Mouse (Mus musculus) forebrain, embryonic 10.5 days (tissue): ENCODE measurements at regions not wholly inside any gene's neighbourhood (a gene's known extent, or its start where the extent isn't known, plus 50 kb on each side); places are given as distances from the start of the nearest gene placed in this dataset.
A peak's percentile ranks its signal among the peaks of the same experiment; 100 is the strongest.

ENCODE experiments used
- DNase-seq: peaks from one replicate; pipeline ENCODE4 v3.0.0-alpha.2; 2017; ENCODE audit warnings: low spot score; ENCODE audit errors: extremely low spot score
- H3K27ac ChIP-seq: fragments of 300-500 bp; sonication (generic); 2 replicates; pipeline ENCODE4 v1.5.1; 2016; ENCODE audit warnings: mild to moderate bottlenecking
- H3K27me3 ChIP-seq: fragments of 300-500 bp; sonication (generic); 2 replicates; pipeline ENCODE4 v1.6.1; 2016; ENCODE audit warnings: mild to moderate bottlenecking; ENCODE audit not compliant: poor library complexity, severe bottlenecking
- H3K36me3 ChIP-seq: fragments of 300-500 bp; sonication (generic); replicated peaks from 2 replicates; pipeline ENCODE4 v1.6.1; 2016; ENCODE audit warnings: mild to moderate bottlenecking, moderate library complexity
- H3K4me1 ChIP-seq: fragments of 300-500 bp; sonication (generic); 2 replicates; pipeline ENCODE4 v1.6.1; 2016
- H3K4me3 ChIP-seq: fragments of 300-500 bp; sonication (generic); 2 replicates; pipeline ENCODE4 v1.5.1; 2016; ENCODE audit warnings: mild to moderate bottlenecking, moderate library complexity
- H3K9me3 ChIP-seq: fragments of 300-500 bp; sonication (generic); 2 replicates; pipeline ENCODE4 v1.6.1; 2016; ENCODE audit warnings: mild to moderate bottlenecking, moderate library complexity
- WGBS: fragments of 180-500 bp; shearing (Covaris S2); methylation state at CpG from one replicate; pipeline ENCODE4 v1.1.7; 2016; 5-methylcytosine and 5-hydroxymethylcytosine counted together

- Histone ChIP-seq H3K4me1 (peaks cover 26% of the 10 kb centered on the region), H3K36me3 (no peaks in the 10 kb centered on the region), H3K27ac (0 out of 2 replicates have a peak overlapping the region, but pooled peaks have one; percentile 25), H3K4me3 (no peak overlapping the region), H3K27me3 (no peaks in the 10 kb centered on the region), H3K9me3 (no peaks in the 10 kb centered on the region)
- WGBS, result 34% methylated on average over 5 of the region's 5 CpGs
- peak; percentile 24 for DNase-seq
Observed at GRCm38 (mm10) chr13:84023637-84024036, 198.5 kb upstream of the Tmem161b start.

- 96% methylated on average over 2 of the region's 2 CpGs for WGBS
- H3K4me1 ChIP-seq, result peaks cover 26% of the 10 kb centered on the region
- no peaks in the 10 kb centered on the region for H3K9me3 ChIP-seq
- no peak overlapping the region for H3K27ac ChIP-seq
- DNase-seq, result no peak
- H3K27me3 ChIP-seq, result no peaks in the 10 kb centered on the region
- H3K4me3 ChIP-seq, result no peak overlapping the region
- H3K36me3 ChIP-seq, result no peaks in the 10 kb centered on the region
Observed at GRCm38 (mm10) chr13:84025348-84025747, 196.7 kb upstream of the Tmem161b start.

GRCm38 (mm10) chr13:84047736-84048135, 174.4 kb upstream of the Tmem161b start:
- H3K27me3 ChIP-seq, result no peaks in the 10 kb centered on the region
- WGBS, result 92% methylated on average over 6 of the region's 6 CpGs
- no peak overlapping the region for H3K4me3 ChIP-seq
- H3K9me3 ChIP-seq, result no peaks in the 10 kb centered on the region
- H3K4me1 ChIP-seq, result no peaks in the 10 kb centered on the region
- no peak overlapping the region for H3K27ac ChIP-seq
- no peaks in the 10 kb centered on the region for H3K36me3 ChIP-seq
- DNase-seq, result no peak

- no peaks in the 10 kb centered on the region for H3K9me3 ChIP-seq
- H3K27me3 ChIP-seq, result no peaks in the 10 kb centered on the region
- WGBS, result 78% methylated on average over 1 of the region's 1 CpGs
- no peak overlapping the region for H3K4me3 ChIP-seq
- no peaks in the 10 kb centered on the region for H3K36me3 ChIP-seq
- 0 out of 2 replicates have a peak overlapping the region, but pooled peaks have one; percentile 30 for H3K27ac ChIP-seq
- no peak for DNase-seq
- H3K4me1 ChIP-seq, result peaks cover 23% of the 10 kb centered on the region
Observed at GRCm38 (mm10) chr13:84052221-84052620, 169.9 kb upstream of the Tmem161b start.

- Histone ChIP-seq H3K27ac (peak overlapping the region; percentile 82), H3K27me3 (no peaks in the 10 kb centered on the region), H3K9me3 (no peaks in the 10 kb centered on the region), H3K36me3 (no peaks in the 10 kb centered on the region), H3K4me3 (no peak overlapping the region), H3K4me1 (peaks cover 50% of the 10 kb centered on the region)
- 64% methylated on average over 7 of the region's 7 CpGs for WGBS
- DNase-seq, result no peak
Observed at GRCm38 (mm10) chr13:84054956-84055355, 167.1 kb upstream of the Tmem161b start.

GRCm38 (mm10) chr13:84055576-84055975, 166.5 kb upstream of the Tmem161b start:
- Histone ChIP-seq H3K27ac (peak overlapping the region; percentile 82), H3K27me3 (no peaks in the 10 kb centered on the region), H3K36me3 (no peaks in the 10 kb centered on the region), H3K4me1 (peaks cover 56% of the 10 kb centered on the region), H3K4me3 (no peak overlapping the region), H3K9me3 (no peaks in the 10 kb centered on the region)
- no peak for DNase-seq

- peak overlapping the region; percentile 91 for H3K27ac ChIP-seq
- no peaks in the 10 kb centered on the region for H3K36me3 ChIP-seq
- H3K9me3 ChIP-seq, result no peaks in the 10 kb centered on the region
- peaks cover 65% of the 10 kb centered on the region for H3K4me1 ChIP-seq
- WGBS, result 64% methylated on average over 3 of the region's 3 CpGs
- no peaks in the 10 kb centered on the region for H3K27me3 ChIP-seq
- no peak overlapping the region for H3K4me3 ChIP-seq
- DNase-seq, result no peak
Observed at GRCm38 (mm10) chr13:84056451-84056850, 165.6 kb upstream of the Tmem161b start.

- H3K36me3 ChIP-seq, result no peaks in the 10 kb centered on the region
- H3K9me3 ChIP-seq, result no peaks in the 10 kb centered on the region
- H3K4me1 ChIP-seq, result peaks cover 70% of the 10 kb centered on the region
- peak overlapping the region; percentile 91 for H3K27ac ChIP-seq
- H3K4me3 ChIP-seq, result no peak overlapping the region
- H3K27me3 ChIP-seq, result no peaks in the 10 kb centered on the region
- no peak for DNase-seq
- 60% methylated on average over 5 of the region's 5 CpGs for WGBS
Observed at GRCm38 (mm10) chr13:84056998-84057397, 165.1 kb upstream of the Tmem161b start.

GRCm38 (mm10) chr13:84057456-84057855, 164.6 kb upstream of the Tmem161b start:
- Histone ChIP-seq H3K4me3 (no peak overlapping the region), H3K4me1 (peaks cover 75% of the 10 kb centered on the region), H3K36me3 (no peaks in the 10 kb centered on the region), H3K9me3 (no peaks in the 10 kb centered on the region), H3K27ac (peak overlapping the region; percentile 91), H3K27me3 (no peaks in the 10 kb centered on the region)
- DNase-seq, result no peak

- WGBS, result 60% methylated on average over 3 of the region's 3 CpGs
- no peaks in the 10 kb centered on the region for H3K36me3 ChIP-seq
- no peaks in the 10 kb centered on the region for H3K9me3 ChIP-seq
- H3K27ac ChIP-seq, result peak overlapping the region; percentile 91
- H3K4me3 ChIP-seq, result peak overlapping the region; percentile 36; the same call in 1 of the 2 replicates
- H3K27me3 ChIP-seq, result no peaks in the 10 kb centered on the region
- peaks cover 82% of the 10 kb centered on the region for H3K4me1 ChIP-seq
- no peak for DNase-seq
Observed at GRCm38 (mm10) chr13:84058251-84058650, 163.8 kb upstream of the Tmem161b start.

- Histone ChIP-seq H3K9me3 (no peaks in the 10 kb centered on the region), H3K27me3 (no peaks in the 10 kb centered on the region), H3K27ac (peak overlapping the region; percentile 91), H3K4me3 (peak overlapping the region; percentile 36), H3K4me1 (peaks cover 91% of the 10 kb centered on the region), H3K36me3 (no peaks in the 10 kb centered on the region)
- DNase-seq, result peak; percentile 80
- 5% methylated on average over 10 of the region's 10 CpGs for WGBS
Observed at GRCm38 (mm10) chr13:84059031-84059651, 163.0 kb upstream of the Tmem161b start.

GRCm38 (mm10) chr13:84059661-84060452, 162.2 kb upstream of the Tmem161b start:
- DNase-seq, result peak; percentile 61
- peak overlapping the region; percentile 36; the same call in 1 of the 2 replicates for H3K4me3 ChIP-seq
- H3K36me3 ChIP-seq, result no peaks in the 10 kb centered on the region
- peaks cover 94% of the 10 kb centered on the region for H3K4me1 ChIP-seq
- WGBS, result 9% methylated on average over 5 of the region's 5 CpGs
- H3K27ac ChIP-seq, result peak overlapping the region; percentile 91
- no peaks in the 10 kb centered on the region for H3K27me3 ChIP-seq
- H3K9me3 ChIP-seq, result no peaks in the 10 kb centered on the region

GRCm38 (mm10) chr13:84060453-84060834, 161.7 kb upstream of the Tmem161b start:
- no peak for DNase-seq
- peak overlapping the region; percentile 91 for H3K27ac ChIP-seq
- 52% methylated on average over 3 of the region's 3 CpGs for WGBS

More at GRCm38 (mm10) chr13:84060453-84060834, 161.7 kb upstream of the Tmem161b start:
- Histone ChIP-seq H3K4me1 (peaks cover 94% of the 10 kb centered on the region), H3K4me3 (peak overlapping the region; percentile 36; the same call in 1 of the 2 replicates), H3K27me3 (no peaks in the 10 kb centered on the region), H3K9me3 (no peaks in the 10 kb centered on the region), H3K36me3 (no peaks in the 10 kb centered on the region)
